Mouse (Mus musculus): ENCODE measurements around the gene Wif1. TPM values are rescaled to one million over a fixed set of nuclear protein-coding genes. Genes with fewer than 3 reads are reported as not detected.

Gene Wif1
- polyA plus RNA-seq, 1 experiment from 2014 or later: 2.1 TPM

- H3K4me1 ChIP-seq (replicated peaks; ENCODE audit: control insufficient read depth, insufficient read depth, low read length): 0 out of 2 replicates have a peak, but pooled peaks cover 3% of the 10 kb centered on the region
- H3K9ac ChIP-seq (replicated peaks; ENCODE audit: low read depth, low read length): no peak overlapping the region
- no peak overlapping the region for H3K4me3 ChIP-seq (replicated peaks; ENCODE audit: low read length)
- no peak overlapping the region for H3K4me2 ChIP-seq (ENCODE audit: low read length)
- H3K27ac ChIP-seq (ENCODE audit: low read length): no peak overlapping the region
- H3K36me3 ChIP-seq (ENCODE audit: control insufficient read depth, insufficient read depth): no peaks in the 10 kb centered on the region
- WGBS: 38% methylated on average over 12 of the region's 12 CpGs
- no peaks in the 10 kb centered on the region for H3K27me3 ChIP-seq (replicated peaks; ENCODE audit: control insufficient read depth, insufficient read depth, low read length)
- ATAC-seq: no peak
- H3K9me3 ChIP-seq (ENCODE audit: control insufficient read depth, low read length): no peaks in the 10 kb centered on the region
Measured at GRCm38 (mm10) chr10:121095948-121096347, 62.2 kb downstream of the Wif1 start.

- 54% methylated on average over 12 of the region's 12 CpGs for WGBS
- no peak for ATAC-seq
Measured at GRCm38 (mm10) chr10:121098263-121098662, 64.5 kb downstream of the Wif1 start.

GRCm38 (mm10) chr10:121099658-121100057 is 65.9 kb downstream of the Wif1 start:
- no peak for ATAC-seq
- H3K4me3 ChIP-seq (replicated peaks; ENCODE audit: low read length): no peak overlapping the region

More at GRCm38 (mm10) chr10:121098263-121098662, 64.5 kb downstream of the Wif1 start:
- H3K4me2 ChIP-seq (ENCODE audit: low read length): no peak overlapping the region
- H3K27me3 ChIP-seq (replicated peaks; ENCODE audit: control insufficient read depth, insufficient read depth, low read length): no peaks in the 10 kb centered on the region
- no peaks in the 10 kb centered on the region for H3K9me3 ChIP-seq (ENCODE audit: control insufficient read depth, low read length)
- H3K4me3 ChIP-seq (replicated peaks; ENCODE audit: low read length): no peak overlapping the region
- H3K36me3 ChIP-seq (ENCODE audit: control insufficient read depth, insufficient read depth): no peaks in the 10 kb centered on the region
- no peak overlapping the region for H3K27ac ChIP-seq (ENCODE audit: low read length)
- H3K4me1 ChIP-seq (replicated peaks; ENCODE audit: control insufficient read depth, insufficient read depth, low read length): 0 out of 2 replicates have a peak, but pooled peaks cover 3% of the 10 kb centered on the region
- H3K9ac ChIP-seq (replicated peaks; ENCODE audit: low read depth, low read length): no peak overlapping the region

GRCm38 (mm10) chr10:121116115-121116514 is 82.4 kb downstream of the Wif1 start:
- Histone ChIP-seq H3K4me3 (replicated peaks; ENCODE audit: low read length) (no peak overlapping the region), H3K36me3 (ENCODE audit: control insufficient read depth, insufficient read depth) (no peaks in the 10 kb centered on the region), H3K27ac (ENCODE audit: low read length) (no peak overlapping the region), H3K4me2 (ENCODE audit: low read length) (no peak overlapping the region), H3K4me1 (replicated peaks; ENCODE audit: control insufficient read depth, insufficient read depth, low read length) (peaks cover 4% of the 10 kb centered on the region), H3K27me3 (replicated peaks; ENCODE audit: control insufficient read depth, insufficient read depth, low read length) (no peaks in the 10 kb centered on the region), H3K9me3 (ENCODE audit: control insufficient read depth, low read length) (no peaks in the 10 kb centered on the region), H3K9ac (replicated peaks; ENCODE audit: low read depth, low read length) (no peak overlapping the region)
- ATAC-seq: no peak

More at GRCm38 (mm10) chr10:121099658-121100057, 65.9 kb downstream of the Wif1 start:
- Histone ChIP-seq H3K9ac (replicated peaks; ENCODE audit: low read depth, low read length) (no peak overlapping the region), H3K27ac (ENCODE audit: low read length) (no peak overlapping the region), H3K27me3 (replicated peaks; ENCODE audit: control insufficient read depth, insufficient read depth, low read length) (no peaks in the 10 kb centered on the region), H3K36me3 (ENCODE audit: control insufficient read depth, insufficient read depth) (no peaks in the 10 kb centered on the region), H3K4me1 (replicated peaks; ENCODE audit: control insufficient read depth, insufficient read depth, low read length) (0 out of 2 replicates have a peak, but pooled peaks cover 3% of the 10 kb centered on the region), H3K9me3 (ENCODE audit: control insufficient read depth, low read length) (no peaks in the 10 kb centered on the region), H3K4me2 (ENCODE audit: low read length) (no peak overlapping the region)
- 59% methylated on average over 11 of the region's 11 CpGs for WGBS

- no peak overlapping the region for H3K4me2 ChIP-seq (ENCODE audit: low read length)
- no peak for ATAC-seq
- no peak overlapping the region for H3K27ac ChIP-seq (ENCODE audit: low read length)
- 23% methylated on average over 4 of the region's 4 CpGs for WGBS
- no peaks in the 10 kb centered on the region for H3K36me3 ChIP-seq (ENCODE audit: control insufficient read depth, insufficient read depth)
- no peak overlapping the region for H3K9ac ChIP-seq (replicated peaks; ENCODE audit: low read depth, low read length)
- H3K9me3 ChIP-seq (ENCODE audit: control insufficient read depth, low read length): no peaks in the 10 kb centered on the region
- H3K4me3 ChIP-seq (replicated peaks; ENCODE audit: low read length): no peak overlapping the region
- H3K4me1 ChIP-seq (replicated peaks; ENCODE audit: control insufficient read depth, insufficient read depth, low read length): peaks cover 4% of the 10 kb centered on the region
- no peaks in the 10 kb centered on the region for H3K27me3 ChIP-seq (replicated peaks; ENCODE audit: control insufficient read depth, insufficient read depth, low read length)
Measured at GRCm38 (mm10) chr10:121116636-121117035, 82.9 kb downstream of the Wif1 start.

GRCm38 (mm10) chr10:121120751-121121150 is 87.0 kb downstream of the Wif1 start:
- H3K27me3 ChIP-seq (replicated peaks; ENCODE audit: control insufficient read depth, insufficient read depth, low read length): no peaks in the 10 kb centered on the region
- no peak overlapping the region for H3K4me2 ChIP-seq (ENCODE audit: low read length)
- H3K27ac ChIP-seq (ENCODE audit: low read length): no peak overlapping the region
- H3K9ac ChIP-seq (replicated peaks; ENCODE audit: low read depth, low read length): no peak overlapping the region
- 89% methylated on average over 6 of the region's 6 CpGs for WGBS
- H3K4me3 ChIP-seq (replicated peaks; ENCODE audit: low read length): no peak overlapping the region
- no peak for ATAC-seq
- H3K9me3 ChIP-seq (ENCODE audit: control insufficient read depth, low read length): no peaks in the 10 kb centered on the region
- H3K36me3 ChIP-seq (ENCODE audit: control insufficient read depth, insufficient read depth): no peaks in the 10 kb centered on the region
- peaks cover 4% of the 10 kb centered on the region for H3K4me1 ChIP-seq (replicated peaks; ENCODE audit: control insufficient read depth, insufficient read depth, low read length)

- Histone ChIP-seq H3K27me3 (replicated peaks; ENCODE audit: control insufficient read depth, insufficient read depth, low read length) (no peaks in the 10 kb centered on the region), H3K9me3 (ENCODE audit: control insufficient read depth, low read length) (no peaks in the 10 kb centered on the region), H3K4me3 (replicated peaks; ENCODE audit: low read length) (no peak overlapping the region), H3K36me3 (ENCODE audit: control insufficient read depth, insufficient read depth) (no peaks in the 10 kb centered on the region), H3K27ac (ENCODE audit: low read length) (no peak overlapping the region), H3K4me1 (replicated peaks; ENCODE audit: control insufficient read depth, insufficient read depth, low read length) (peaks cover 4% of the 10 kb centered on the region; the same call in 1 of the 2 replicates), H3K9ac (replicated peaks; ENCODE audit: low read depth, low read length) (no peak overlapping the region), H3K4me2 (ENCODE audit: low read length) (no peak overlapping the region)
- 93% methylated on average over 16 of the region's 16 CpGs for WGBS
- no peak for ATAC-seq
Measured at GRCm38 (mm10) chr10:121124481-121124880, 90.7 kb downstream of the Wif1 start.

- Histone ChIP-seq H3K36me3 (ENCODE audit: control insufficient read depth, insufficient read depth) (no peaks in the 10 kb centered on the region), H3K9ac (replicated peaks; ENCODE audit: low read depth, low read length) (no peak overlapping the region), H3K4me3 (replicated peaks; ENCODE audit: low read length) (no peak overlapping the region), H3K4me2 (ENCODE audit: low read length) (no peak overlapping the region), H3K27me3 (replicated peaks; ENCODE audit: control insufficient read depth, insufficient read depth, low read length) (no peaks in the 10 kb centered on the region), H3K4me1 (replicated peaks; ENCODE audit: control insufficient read depth, insufficient read depth, low read length) (peaks cover 4% of the 10 kb centered on the region; the same call in 1 of the 2 replicates), H3K9me3 (ENCODE audit: control insufficient read depth, low read length) (no peaks in the 10 kb centered on the region), H3K27ac (ENCODE audit: low read length) (no peak overlapping the region)
- 49% methylated on average over 20 of the region's 20 CpGs for WGBS
- ATAC-seq: no peak
Measured at GRCm38 (mm10) chr10:121129000-121129925, 95.5 kb downstream of the Wif1 start.

All from forebrain, embryonic 16.5 days (tissue).